Mouse (Mus musculus): ENCODE measurements at regions not wholly inside any gene's neighbourhood (a gene's known extent, or its start where the extent isn't known, plus 50 kb on each side); places are given as distances from the start of the nearest gene placed in this dataset.
"Not testable (repeated sequence)": the region's sequence is repeated elsewhere in the genome, so short reads cannot be mapped to it uniquely, and the experiment has no call there.

DNA sequence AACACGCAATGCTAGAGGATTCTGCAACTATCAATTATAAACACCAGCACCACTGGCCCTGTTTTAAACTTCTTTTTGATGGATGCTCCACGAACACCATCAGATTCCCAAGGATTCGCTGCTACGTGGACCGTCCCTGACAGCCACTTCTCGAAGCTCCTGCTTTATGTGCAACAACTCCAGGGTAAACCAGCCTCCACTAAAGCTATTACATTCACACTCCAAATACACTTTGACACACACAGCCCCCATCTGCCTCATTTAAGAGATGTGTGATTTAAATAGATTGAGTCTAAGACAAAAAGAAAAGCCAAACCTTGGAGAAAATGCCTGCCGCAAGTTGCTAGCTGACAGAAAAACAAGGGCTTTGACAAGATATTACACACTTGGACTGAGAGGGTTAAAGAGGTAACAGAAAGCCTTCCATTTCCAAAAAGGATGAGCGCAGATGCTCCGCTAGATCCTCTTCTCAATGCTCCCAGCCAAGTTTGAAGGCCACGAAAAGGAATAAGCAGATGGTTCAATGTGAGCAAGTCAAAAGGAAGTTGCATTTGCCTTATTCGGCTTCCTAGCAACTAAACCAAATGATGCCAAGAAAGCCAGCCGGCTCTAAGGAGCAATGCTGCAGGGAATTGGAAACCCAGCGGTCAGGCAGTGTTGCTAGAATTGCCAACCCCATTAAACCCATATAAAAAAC lies 54.0 kb upstream of the Cnep1r1 start:
- ATAC-seq (ENCODE audit: low TSS enrichment) = peak; percentile 81

DNA sequence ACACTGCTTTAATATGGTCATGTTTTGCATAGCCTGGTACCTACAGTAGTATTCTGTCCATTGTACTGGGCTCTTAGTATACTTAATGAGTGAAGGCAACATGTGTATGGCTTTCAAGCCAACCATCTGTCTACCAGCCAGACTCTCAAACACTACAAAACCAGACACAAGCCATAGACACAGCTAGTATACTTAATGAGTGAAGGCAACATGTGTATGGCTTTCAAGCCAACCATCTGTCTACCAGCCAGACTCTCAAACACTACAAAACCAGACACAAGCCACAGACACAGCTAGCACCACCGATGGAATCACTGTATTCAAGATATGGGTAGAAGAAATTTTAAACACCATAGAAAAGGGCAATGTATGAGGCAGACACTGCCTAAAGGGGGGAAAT lies 59.5 kb upstream of the Cnep1r1 start:
- not testable (repeated sequence) for ATAC-seq (ENCODE audit: low TSS enrichment)

DNA sequence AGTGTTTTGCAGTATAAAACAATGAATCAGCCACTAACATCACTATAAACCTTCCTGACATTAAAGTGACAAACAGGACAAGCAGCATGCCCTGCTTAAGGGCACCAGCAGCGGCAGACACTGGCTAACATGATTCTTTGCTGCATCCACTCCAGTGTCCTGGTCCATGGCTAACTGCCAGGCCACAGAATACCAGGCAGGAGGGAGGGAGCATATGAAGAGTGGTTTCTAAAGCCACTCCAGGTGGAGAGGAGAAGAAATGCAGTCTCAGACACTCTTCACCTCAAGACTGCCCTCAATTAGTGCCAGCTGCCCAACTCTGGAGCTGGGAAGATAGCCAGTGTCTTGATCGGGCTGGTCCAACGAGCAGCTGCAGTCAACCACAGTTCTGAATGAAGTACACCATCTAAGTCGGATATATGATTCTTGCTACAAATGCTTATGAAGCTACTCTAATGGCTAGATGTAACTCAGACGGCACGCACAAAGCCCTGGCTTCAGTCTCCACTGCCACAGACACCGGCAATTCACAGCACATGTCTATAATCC lies 60.8 kb upstream of the Cnep1r1 start:
- no peak for ATAC-seq (ENCODE audit: low TSS enrichment)

DNA sequence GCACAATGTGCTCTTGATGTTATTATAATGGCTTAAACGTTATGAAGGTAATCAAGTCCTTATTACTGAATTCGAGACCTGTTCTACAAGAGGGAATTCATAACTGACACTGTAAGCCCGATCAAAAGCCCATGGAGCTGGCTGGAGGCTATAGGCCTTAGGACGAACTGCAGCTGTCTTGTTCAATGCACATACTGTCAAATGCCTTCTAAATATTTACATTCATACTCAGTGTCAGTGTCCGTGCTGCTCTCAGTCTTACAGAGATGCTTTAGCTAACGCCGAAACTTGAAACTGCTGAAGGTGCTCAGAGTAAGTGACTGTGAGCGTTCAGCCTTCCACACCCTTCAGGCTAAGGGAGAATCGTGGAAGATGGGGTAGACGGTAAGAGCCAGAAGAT lies 67.9 kb upstream of the Cnep1r1 start:
- no peak for ATAC-seq (ENCODE audit: low TSS enrichment)

DNA sequence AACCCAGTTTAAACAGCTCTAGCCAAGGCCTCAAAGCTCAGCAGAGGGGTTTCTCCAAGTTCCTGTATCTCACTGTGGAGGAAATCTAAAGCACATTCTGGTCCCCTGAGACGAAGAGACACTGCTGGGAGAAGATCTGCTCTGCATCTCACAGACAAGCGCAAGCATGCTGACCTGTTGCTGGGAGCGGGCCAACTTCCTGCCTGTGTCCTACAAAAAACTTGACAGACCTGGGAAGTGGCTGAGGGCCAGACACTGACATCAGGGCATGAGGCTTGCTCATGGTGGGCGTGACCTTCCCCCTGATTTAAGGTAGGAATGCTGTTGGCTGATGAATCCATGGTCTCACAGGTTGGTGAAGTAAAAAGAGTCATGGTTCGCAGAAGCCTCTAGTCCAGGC lies 69.5 kb upstream of the Cnep1r1 start:
- no peak for ATAC-seq (ENCODE audit: low TSS enrichment)

DNA sequence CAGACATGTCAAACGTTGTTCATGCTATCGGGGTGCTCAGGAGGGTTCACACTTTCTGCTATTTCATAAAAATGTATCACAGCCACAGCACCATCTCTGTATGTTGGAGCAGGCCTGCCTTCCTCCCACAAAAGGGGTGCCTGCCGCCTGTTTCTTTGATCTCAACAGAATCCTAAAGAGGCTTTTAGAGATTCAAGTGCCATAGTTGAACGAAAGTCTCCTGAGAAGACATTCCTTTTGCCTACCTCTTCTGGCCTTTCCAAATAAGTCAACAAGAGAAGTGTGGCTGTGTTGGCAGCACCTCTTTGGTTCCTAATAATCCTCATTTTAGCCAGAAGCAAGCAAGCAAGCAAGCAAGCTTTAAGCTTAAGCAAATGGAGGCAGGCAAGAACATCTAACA lies 72.6 kb upstream of the Cnep1r1 start:
- no peak for ATAC-seq (ENCODE audit: low TSS enrichment)

DNA sequence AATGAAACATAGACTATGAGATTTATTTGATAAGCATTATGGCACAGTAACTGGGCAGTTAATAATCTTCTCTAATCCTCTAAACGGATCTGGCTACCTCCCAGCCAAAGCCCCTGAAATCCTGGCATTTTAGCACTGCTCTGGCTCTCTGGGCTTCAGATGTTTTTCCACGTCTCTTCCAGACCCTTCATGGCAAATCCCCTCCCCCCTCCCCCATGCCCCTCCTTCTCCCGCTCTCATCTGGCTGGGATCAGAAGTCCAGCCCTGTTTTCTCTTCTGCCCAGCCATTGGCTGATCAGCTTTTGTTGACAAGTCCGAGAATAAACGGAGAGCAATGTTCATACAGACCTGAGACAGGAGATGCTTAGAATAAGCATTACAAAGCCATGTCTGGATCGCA lies 79.3 kb upstream of the Cnep1r1 start:
- no peak for ATAC-seq (ENCODE audit: low TSS enrichment)

DNA sequence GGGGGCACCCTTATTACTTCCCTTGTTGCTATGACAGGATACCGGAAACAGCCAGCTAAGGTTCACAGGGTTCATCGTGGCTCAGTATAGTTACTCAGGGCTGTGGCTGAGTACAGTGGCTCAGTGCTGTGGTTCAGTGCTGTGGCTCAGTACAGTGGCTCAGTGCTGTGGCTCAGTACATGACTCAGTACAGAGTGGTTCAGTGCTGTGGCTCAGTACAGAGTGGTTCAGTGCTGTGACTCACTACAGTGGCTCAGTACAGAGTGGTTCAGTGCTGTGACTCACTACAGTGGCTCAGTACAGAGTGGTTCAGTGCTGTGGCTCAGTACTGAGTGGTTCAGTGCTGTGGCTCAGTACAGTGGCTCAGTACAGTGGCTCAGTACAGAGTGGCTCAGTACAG lies 78.6 kb upstream of the Zfp423 start:
- ATAC-seq (ENCODE audit: low TSS enrichment) = no peak

DNA sequence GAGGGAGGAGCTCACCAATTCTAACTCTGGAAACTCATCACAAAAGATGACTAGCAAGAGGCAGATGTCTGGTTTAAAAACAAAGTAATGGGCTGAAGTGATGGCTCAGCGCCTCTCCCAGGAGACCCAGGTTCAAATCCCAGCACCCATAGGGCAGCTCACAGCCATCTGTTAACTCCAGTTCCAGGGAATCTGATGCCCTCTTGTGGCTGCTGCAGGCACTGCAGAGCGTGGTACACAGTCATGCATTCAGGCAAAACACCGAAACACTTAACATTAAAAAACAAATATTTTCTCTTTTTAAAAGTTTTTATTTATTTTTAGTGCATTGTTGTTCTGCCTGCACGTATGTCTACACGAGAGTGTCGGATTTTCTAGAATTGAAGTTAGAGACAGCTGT lies 73.7 kb upstream of the Zfp423 start:
- no peak for ATAC-seq (ENCODE audit: low TSS enrichment)

DNA sequence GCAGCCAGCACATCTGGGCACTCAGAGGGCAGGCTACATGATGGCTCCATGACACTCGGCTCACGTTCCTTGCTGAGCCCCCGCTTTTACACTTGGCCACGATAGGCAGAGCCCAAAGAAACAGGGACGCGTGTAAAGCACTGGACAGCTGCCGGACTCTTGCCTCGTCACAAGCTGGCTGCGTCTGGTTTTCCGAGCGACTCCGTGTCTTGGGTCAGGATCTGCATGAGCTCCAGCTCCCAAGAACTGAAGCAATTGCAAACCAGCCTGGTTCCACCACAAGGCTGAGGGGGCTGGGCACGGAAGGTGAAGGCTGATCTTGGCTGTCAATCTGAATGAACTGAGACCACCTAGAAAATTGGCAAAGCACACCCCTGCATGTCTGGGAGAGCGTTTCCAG lies 65.1 kb upstream of the Zfp423 start:
- ATAC-seq (ENCODE audit: low TSS enrichment) = no peak

DNA sequence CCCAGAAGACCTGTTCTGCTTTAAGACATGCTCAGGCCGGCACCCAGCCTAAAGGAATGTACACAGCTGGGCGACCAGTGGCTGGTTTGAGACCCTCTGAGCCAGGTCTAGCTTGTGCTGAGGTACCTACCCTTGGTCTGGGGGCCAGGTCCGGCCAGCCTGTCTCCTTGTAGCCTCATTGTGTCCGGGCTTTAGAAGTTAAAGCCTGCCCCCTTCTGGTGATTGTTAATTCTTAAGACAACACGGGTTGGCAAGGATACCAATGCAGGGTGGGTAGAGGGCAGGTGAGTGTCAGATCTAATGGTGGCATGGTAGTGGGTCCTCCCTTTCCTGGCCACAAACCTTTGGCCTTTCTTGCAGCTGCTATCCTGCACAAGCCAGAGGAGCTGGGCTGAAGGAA lies 64.0 kb upstream of the Zfp423 start:
- peak; percentile 77 for ATAC-seq (ENCODE audit: low TSS enrichment)

DNA sequence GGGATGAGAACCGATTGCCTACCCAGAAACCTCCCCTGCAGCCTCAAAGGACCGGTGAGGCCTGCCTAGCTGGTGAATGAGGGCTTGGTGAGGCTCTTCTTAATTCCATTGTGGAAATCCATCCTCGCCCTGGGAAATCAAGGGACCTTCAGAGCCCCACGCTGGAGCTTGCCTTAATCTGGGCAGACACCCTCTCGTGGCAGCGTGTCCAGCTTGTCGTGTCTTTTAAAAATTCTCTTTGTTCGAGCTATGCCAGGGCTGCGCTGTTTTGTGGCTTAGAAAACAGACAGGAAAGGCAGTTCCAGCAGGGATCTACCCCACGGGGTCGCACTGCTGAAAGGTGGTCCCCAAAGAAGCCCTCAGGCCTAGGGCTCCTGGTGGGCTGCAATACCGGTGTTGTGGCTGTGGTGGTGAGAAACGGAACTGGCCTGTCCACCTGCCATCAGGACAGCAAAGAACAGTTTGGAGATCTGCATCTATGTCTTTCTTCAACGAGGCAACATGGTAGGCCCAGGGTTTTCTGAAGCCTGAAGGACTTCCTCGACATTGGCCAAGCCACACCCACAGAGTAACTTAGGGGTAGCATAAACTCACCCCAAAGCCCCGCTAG lies 63.5 kb upstream of the Zfp423 start:
- no peak for ATAC-seq (ENCODE audit: low TSS enrichment)

DNA sequence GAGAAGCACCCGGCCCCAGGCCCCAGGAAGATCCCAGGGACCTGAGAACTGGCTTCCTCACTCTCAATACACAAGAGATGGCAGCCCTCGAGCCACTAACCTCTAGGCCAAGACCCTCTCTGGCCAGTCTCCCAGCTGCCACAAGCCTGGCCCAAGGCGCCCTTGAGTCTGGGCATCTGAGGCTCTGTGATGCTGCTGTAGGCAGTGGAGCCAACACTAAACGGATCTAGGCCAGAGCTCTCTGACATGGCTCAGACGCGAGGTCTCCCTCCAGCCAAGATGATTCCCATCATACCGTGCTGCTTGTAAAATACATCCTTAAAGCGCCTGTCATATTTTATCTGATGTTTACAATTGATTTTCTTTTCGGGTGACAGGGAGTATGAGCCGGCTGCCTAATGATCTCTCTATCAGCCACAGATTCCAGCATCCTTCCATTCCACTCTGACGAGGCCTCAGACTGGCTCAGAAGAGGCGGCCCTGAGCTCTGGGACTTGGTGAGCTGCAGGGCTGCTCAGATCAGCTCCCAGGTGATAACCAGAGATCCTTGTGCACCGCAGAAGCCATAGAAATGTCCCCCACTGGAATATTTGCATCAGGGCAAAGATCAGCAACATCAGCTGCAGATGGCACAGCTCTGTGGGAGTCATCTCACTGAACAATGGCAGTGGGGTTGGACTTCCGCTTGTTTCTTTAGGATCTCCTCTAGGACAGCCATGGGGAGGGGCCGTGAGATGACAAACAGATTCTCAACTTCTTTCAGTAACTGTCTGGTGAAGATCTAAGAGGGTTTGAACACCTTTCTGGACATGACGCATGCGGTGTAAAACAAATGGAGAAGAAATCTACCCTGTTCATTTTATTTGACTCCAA lies 60.1 kb upstream of the Zfp423 start:
- no peak for ATAC-seq (ENCODE audit: low TSS enrichment)

DNA sequence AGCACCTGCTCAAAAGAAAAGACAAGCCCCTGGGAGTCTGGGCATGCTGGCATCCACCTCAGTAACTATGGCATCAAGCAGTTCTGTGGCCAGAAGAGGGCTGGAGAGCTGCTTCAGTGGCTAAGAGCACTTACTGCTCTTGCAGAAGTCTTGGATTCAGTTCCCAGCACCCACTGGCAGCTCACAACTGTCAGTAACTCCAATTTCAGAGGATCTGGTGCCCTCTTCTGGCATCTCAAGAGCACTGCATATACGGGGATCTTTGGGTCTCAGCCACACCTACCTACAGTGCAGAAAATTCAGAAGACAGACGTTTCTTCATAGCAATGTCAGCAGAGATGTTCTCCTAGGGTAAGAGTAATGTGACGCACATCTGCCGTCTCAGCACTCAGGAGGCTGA lies 59.1 kb upstream of the Zfp423 start:
- no peak for ATAC-seq (ENCODE audit: low TSS enrichment)

DNA sequence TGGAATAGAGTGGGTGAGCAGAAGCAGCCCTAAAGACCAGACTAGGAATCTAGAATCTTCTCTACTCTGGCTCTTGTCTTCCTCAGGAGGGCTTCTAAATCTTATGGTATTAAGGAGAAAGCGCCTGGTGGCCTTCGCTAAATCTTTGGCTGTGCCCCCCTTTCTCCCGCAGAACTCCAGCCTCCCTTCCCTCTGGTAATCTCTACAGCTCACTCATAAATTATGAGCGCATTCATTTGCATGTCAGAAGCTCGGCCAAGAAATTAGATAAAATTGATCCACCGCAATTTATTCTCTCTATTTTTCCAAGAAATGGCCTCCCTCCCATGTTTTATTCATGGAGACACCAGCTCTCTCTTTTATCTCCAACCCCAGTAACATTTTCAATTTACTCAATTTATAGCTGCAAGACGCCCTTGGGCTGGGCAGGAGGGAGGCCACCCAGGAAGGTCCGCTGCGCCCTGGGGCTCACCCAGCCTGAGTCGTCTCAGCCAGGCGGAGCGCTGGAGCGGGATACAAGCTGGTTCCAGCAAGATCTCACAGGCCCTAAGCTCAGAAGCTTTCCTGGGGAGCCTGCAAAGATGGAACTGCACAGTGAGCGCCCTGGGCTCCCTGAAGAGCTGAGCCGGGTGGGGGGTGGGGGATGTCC lies 52.9 kb upstream of the Zfp423 start:
- ATAC-seq (ENCODE audit: low TSS enrichment) = no peak

DNA sequence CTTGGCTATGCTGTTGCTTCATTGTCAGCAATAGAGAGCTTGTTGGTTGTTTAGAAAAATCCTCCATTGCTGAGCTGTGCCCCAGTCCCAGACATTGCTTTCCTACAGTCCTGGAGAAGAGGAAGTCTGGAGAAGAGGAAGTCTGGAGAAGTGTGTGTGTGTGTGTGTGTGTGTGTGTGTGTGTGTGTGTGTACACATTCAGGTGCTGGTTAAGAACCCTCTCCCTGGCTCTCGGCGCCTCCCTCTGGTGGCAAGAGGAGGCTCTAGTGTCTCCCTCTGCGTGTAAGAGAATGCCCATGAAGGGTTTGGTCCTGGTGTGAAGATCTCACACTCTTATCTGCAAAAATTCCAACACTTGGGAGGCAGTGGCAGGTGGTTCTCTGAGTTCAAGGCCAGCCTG lies 51.2 kb upstream of the Zfp423 start:
- peak; percentile 83 for ATAC-seq (ENCODE audit: low TSS enrichment)

DNA sequence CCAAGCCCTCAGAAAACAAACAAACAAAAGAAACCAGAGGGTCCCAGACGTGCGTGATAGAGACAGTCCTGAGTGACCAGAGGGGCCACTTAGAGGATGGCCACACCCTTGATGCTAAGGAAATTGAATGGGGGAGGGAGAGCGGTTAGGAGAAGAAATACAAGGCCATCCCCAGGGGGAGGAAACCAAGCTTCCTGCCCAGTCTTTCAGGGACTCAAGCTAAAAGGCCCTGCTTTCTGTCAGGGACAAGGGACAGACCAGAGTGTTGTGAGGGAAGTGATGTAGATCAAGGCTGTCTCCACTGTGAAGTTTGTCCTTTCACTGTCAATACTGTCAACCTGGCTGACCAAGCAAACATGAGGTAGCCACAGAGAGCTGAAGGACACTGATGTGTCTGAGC lies 50.5 kb upstream of the Zfp423 start:
- ATAC-seq (ENCODE audit: low TSS enrichment) = no peak

Measured in frontal cortex, adult (tissue).